Mouse (Mus musculus): ENCODE measurements around the gene Arhgap35. TPM values are rescaled to one million over a fixed set of nuclear protein-coding genes. Genes with fewer than 3 reads are reported as not detected.

Gene Arhgap35
- polyA plus RNA-seq, 2 experiments, result 2.1 to 2.2 TPM

GRCm38 (mm10) chr7:16474445-16474844 is 140.3 kb downstream of the Arhgap35 start:
- WGBS (ENCODE audit: insufficient replicate concordance), result 4% methylated on average over 33 of the region's 33 CpGs
- Histone ChIP-seq H3K36me3 (replicated peaks; ENCODE audit: control insufficient read depth, insufficient read depth, low read depth) (no peaks in the 10 kb centered on the region), H3K27ac (no peak overlapping the region), H3K4me3 (ENCODE audit: insufficient read depth in 1 of 2, low read depth in 2 of 2, low read length in 2 of 2) (no peak overlapping the region), H3K4me2 (ENCODE audit: low read depth) (no peak overlapping the region; the same call in 1 of the 2 replicates), H3K4me1 (replicated peaks; ENCODE audit: control insufficient read depth in 2 of 2, insufficient read depth in 2 of 2, low read length in 1 of 2) (no peaks in the 10 kb centered on the region), H3K9ac (replicated peaks) (no peak overlapping the region), H3K9me3 (ENCODE audit: control insufficient read depth, low read length) (no peaks in the 10 kb centered on the region), H3K27me3 (ENCODE audit: control insufficient read depth, insufficient read depth, low read length) (peaks cover 57% of the 10 kb centered on the region)
- ATAC-seq (ENCODE audit: insufficient read depth) (no peak), DNase-seq (ENCODE audit: low read depth in 3 of 3, low spot score in 3 of 3) (no peak)
- TF ChIP-seq EP300 (IDR thresholded peaks at IDR 0.05; ENCODE audit: low read depth) (no peak), CTCF (IDR thresholded peaks at IDR 0.05; ENCODE audit: low read depth) (no peak)

DNA sequence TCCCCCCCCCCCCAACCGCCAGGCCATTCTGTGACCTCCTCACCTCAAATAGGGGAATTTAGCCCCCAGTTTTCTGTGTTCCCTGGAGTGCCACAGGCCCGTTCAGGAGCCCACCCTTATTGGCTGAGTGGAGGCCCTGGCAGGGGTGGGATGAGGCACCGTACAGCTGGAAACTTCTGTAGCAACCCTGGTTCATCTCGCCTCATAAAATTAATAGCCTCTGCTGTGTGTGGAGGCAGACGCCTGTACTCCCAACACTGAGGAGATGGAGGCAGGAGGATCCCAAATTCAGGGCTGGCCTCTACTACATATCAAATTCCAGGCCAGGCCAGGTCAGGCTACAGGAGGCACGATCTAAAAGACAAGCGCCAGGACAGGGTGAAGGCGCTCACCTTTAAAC is 140.9 kb downstream of the Arhgap35 start:
- Histone ChIP-seq H3K9ac (replicated peaks) (no peak overlapping the region), H3K36me3 (replicated peaks; ENCODE audit: control insufficient read depth, insufficient read depth, low read depth) (no peaks in the 10 kb centered on the region), H3K4me3 (ENCODE audit: insufficient read depth in 1 of 2, low read depth in 2 of 2, low read length in 2 of 2) (no peak overlapping the region), H3K27me3 (ENCODE audit: control insufficient read depth, insufficient read depth, low read length) (peaks cover 57% of the 10 kb centered on the region), H3K27ac (no peak overlapping the region), H3K4me2 (ENCODE audit: low read depth) (no peak overlapping the region), H3K9me3 (ENCODE audit: control insufficient read depth, low read length) (no peaks in the 10 kb centered on the region), H3K4me1 (replicated peaks; ENCODE audit: control insufficient read depth in 2 of 2, insufficient read depth in 2 of 2, low read length in 1 of 2) (no peaks in the 10 kb centered on the region)
- no peak for DNase-seq (ENCODE audit: low read depth in 3 of 3, low spot score in 3 of 3)
- ATAC-seq (ENCODE audit: insufficient read depth), result no peak
- no peak for TF ChIP-seq CTCF (IDR thresholded peaks at IDR 0.05; ENCODE audit: low read depth)
- no peak for TF ChIP-seq EP300 (IDR thresholded peaks at IDR 0.05; ENCODE audit: low read depth)
- 57% methylated on average over 8 of the region's 8 CpGs for WGBS (ENCODE audit: insufficient replicate concordance)

DNA sequence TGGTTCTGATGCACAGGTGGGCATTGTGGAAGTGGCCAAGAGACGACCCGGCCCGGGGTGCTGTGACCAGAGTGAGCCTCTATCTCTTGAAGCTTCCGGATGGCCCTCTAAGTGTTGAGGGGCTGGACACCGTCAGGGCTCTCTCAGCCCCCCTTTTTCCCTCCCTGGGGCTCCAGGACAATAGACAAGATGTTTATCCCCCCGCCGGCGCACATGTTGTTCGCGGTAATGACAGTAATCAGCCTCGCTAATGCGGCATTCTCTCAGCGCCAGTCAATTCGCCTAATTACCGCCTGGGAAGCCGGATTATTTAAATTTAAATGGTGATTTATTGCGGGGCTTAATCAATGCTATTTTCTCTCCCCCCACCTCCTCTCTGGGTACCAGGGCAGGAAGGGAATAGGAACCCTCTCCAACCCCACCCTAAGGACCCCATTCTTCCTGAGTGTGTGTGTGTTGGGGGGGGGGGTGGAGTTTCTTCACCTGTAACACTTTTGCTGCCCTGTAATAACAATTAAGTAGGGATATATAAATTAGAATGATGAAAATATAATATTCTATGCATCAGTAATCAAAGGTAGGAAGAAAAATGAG is 142.6 kb downstream of the Arhgap35 start:
- H3K27ac ChIP-seq, result no peak overlapping the region
- ATAC-seq (ENCODE audit: insufficient read depth) (no peak), DNase-seq (ENCODE audit: low read depth in 3 of 3, low spot score in 3 of 3) (no peak)
- no peaks in the 10 kb centered on the region for H3K4me1 ChIP-seq (replicated peaks; ENCODE audit: control insufficient read depth in 2 of 2, insufficient read depth in 2 of 2, low read length in 1 of 2)
- peaks cover 52% of the 10 kb centered on the region for H3K27me3 ChIP-seq (ENCODE audit: control insufficient read depth, insufficient read depth, low read length)
- TF ChIP-seq CTCF (IDR thresholded peaks at IDR 0.05; ENCODE audit: low read depth) (no peak), EP300 (IDR thresholded peaks at IDR 0.05; ENCODE audit: low read depth) (no peak)
- no peaks in the 10 kb centered on the region for H3K9me3 ChIP-seq (ENCODE audit: control insufficient read depth, low read length)
- no peak overlapping the region for H3K9ac ChIP-seq (replicated peaks)
- WGBS (ENCODE audit: insufficient replicate concordance), result 14% methylated on average over 17 of the region's 17 CpGs
- H3K36me3 ChIP-seq (replicated peaks; ENCODE audit: control insufficient read depth, insufficient read depth, low read depth), result no peaks in the 10 kb centered on the region
- H3K4me3 ChIP-seq (ENCODE audit: insufficient read depth in 1 of 2, low read depth in 2 of 2, low read length in 2 of 2), result no peak overlapping the region
- H3K4me2 ChIP-seq (ENCODE audit: low read depth), result no peak overlapping the region

- Histone ChIP-seq H3K9ac (replicated peaks) (no peak overlapping the region), H3K36me3 (replicated peaks; ENCODE audit: control insufficient read depth, insufficient read depth, low read depth) (no peaks in the 10 kb centered on the region), H3K9me3 (ENCODE audit: control insufficient read depth, low read length) (no peaks in the 10 kb centered on the region), H3K4me1 (replicated peaks; ENCODE audit: control insufficient read depth in 2 of 2, insufficient read depth in 2 of 2, low read length in 1 of 2) (no peaks in the 10 kb centered on the region), H3K27me3 (ENCODE audit: control insufficient read depth, insufficient read depth, low read length) (peaks cover 46% of the 10 kb centered on the region), H3K27ac (no peak overlapping the region), H3K4me2 (ENCODE audit: low read depth) (no peak overlapping the region), H3K4me3 (ENCODE audit: insufficient read depth in 1 of 2, low read depth in 2 of 2, low read length in 2 of 2) (no peak overlapping the region)
- ATAC-seq (ENCODE audit: insufficient read depth), result no peak
- 27% methylated on average over 9 of the region's 9 CpGs for WGBS (ENCODE audit: insufficient replicate concordance)
- peak; percentile 44; the same call in 1 of the 2 replicates for TF ChIP-seq CTCF (IDR thresholded peaks at IDR 0.05; ENCODE audit: low read depth)
- no peak for TF ChIP-seq EP300 (IDR thresholded peaks at IDR 0.05; ENCODE audit: low read depth)
- DNase-seq (ENCODE audit: low read depth in 3 of 3, low spot score in 3 of 3), result no peak
Observed at GRCm38 (mm10) chr7:16471549-16471948, 143.2 kb downstream of the Arhgap35 start.

- Histone ChIP-seq H3K4me1 (replicated peaks; ENCODE audit: control insufficient read depth in 2 of 2, insufficient read depth in 2 of 2, low read length in 1 of 2) (no peaks in the 10 kb centered on the region), H3K27ac (no peak overlapping the region), H3K9ac (replicated peaks) (no peak overlapping the region), H3K4me3 (ENCODE audit: insufficient read depth in 1 of 2, low read depth in 2 of 2, low read length in 2 of 2) (no peak overlapping the region), H3K4me2 (ENCODE audit: low read depth) (no peak overlapping the region), H3K27me3 (ENCODE audit: control insufficient read depth, insufficient read depth, low read length) (peaks cover 11% of the 10 kb centered on the region), H3K9me3 (ENCODE audit: control insufficient read depth, low read length) (no peaks in the 10 kb centered on the region), H3K36me3 (replicated peaks; ENCODE audit: control insufficient read depth, insufficient read depth, low read depth) (no peaks in the 10 kb centered on the region)
- no peak for DNase-seq (ENCODE audit: low read depth in 3 of 3, low spot score in 3 of 3)
- 26% methylated on average over 5 of the region's 5 CpGs for WGBS (ENCODE audit: insufficient replicate concordance)
- no peak for ATAC-seq (ENCODE audit: insufficient read depth)
- no peak for TF ChIP-seq EP300 (IDR thresholded peaks at IDR 0.05; ENCODE audit: low read depth)
- TF ChIP-seq CTCF (IDR thresholded peaks at IDR 0.05; ENCODE audit: low read depth), result no peak
Observed at GRCm38 (mm10) chr7:16468115-16468514, 146.7 kb downstream of the Arhgap35 start.
